Mouse (Mus musculus): Measurements from ENCODE around the gene Cttnbp2nl.

GRCm38 (mm10) chr3:105005011-105005410 is 47.9 kb downstream of the Cttnbp2nl start:
- TF ChIP-seq CTCF (IDR thresholded peaks at IDR 0.05) (no peak), EP300 (IDR thresholded peaks at IDR 0.05) (no peak)

All from lung, postnatal 0 days (tissue).